Mouse (Mus musculus) bone marrow, adult 2 months (tissue): ENCODE results near the gene Abcb8. TPM values are rescaled to one million over a fixed set of nuclear protein-coding genes. Genes with fewer than 3 reads are reported as not detected.

Experiments
- H3K27ac ChIP-seq: fragments of 200-500 bp; 2 replicates; pipeline ENCODE4 v1.5.1; 2012; ENCODE audit warnings: low read depth, mild to moderate bottlenecking, control low read depth, inconsistent platforms, low read length; ENCODE audit not compliant: control insufficient read depth, poor library complexity, insufficient read depth
- H3K4me1 ChIP-seq: fragments of 200-500 bp; 2 replicates; pipeline ENCODE4 v1.6.1; 2011; ENCODE audit warnings: low read length; ENCODE audit not compliant: control insufficient read depth, insufficient read depth
- H3K4me3 ChIP-seq: fragments of 200-500 bp; replicated peaks from 2 replicates; pipeline ENCODE3; 2011; ENCODE audit warnings: mild to moderate bottlenecking, low read depth, low read length, control low read depth; ENCODE audit not compliant: control insufficient read depth
- CTCF ChIP-seq: fragments of 200-500 bp; IDR thresholded peaks from 2 replicates; pipeline ENCODE4 v1.5.1; 2011; ENCODE audit warnings: low read length, control low read depth; ENCODE audit not compliant: control insufficient read depth, insufficient read depth
- POLR2A ChIP-seq: fragments of 200-500 bp; IDR thresholded peaks from 2 replicates; pipeline ENCODE4 v1.6.1; 2011; ENCODE audit warnings: low read depth, mild to moderate bottlenecking, control low read depth, low read length, borderline replicate concordance; ENCODE audit not compliant: control insufficient read depth
- WGBS: fragments of 180-500 bp; shearing (Covaris S2); methylation state at CpG from one replicate; pipeline ENCODE4 v1.1.7; 2018; 5-methylcytosine and 5-hydroxymethylcytosine counted together
- polyA plus RNA-seq: library from polyadenylated mRNA; stranded (reverse); fragments of >200 nt; gene quantifications from 2 replicates; pipeline ENCODE4 v1.2.4, GENCODE M21; 2011; ENCODE audit warnings: low replicate concordance; ENCODE audit not compliant: missing spikeins, insufficient read depth, insufficient read length

The Abcb8 gene
- polyA plus RNA-seq, 1 experiment: 11.2 TPM

- 6% methylated on average over 21 of the region's 21 CpGs for WGBS
- Histone ChIP-seq H3K4me1 (no peaks in the 10 kb centered on the region; the same call in 1 of the 2 replicates), H3K27ac (peak overlapping the region; percentile 95), H3K4me3 (peak overlapping the region; percentile 82)
- TF ChIP-seq POLR2A (0 out of 2 replicates have a peak, but pooled peaks have one; percentile 20), CTCF (no peak)
Observed at GRCm38 (mm10) chr5:24424004-24424781, 30.7 kb downstream of the Abcb8 start.

- peak overlapping the region; percentile 82 for H3K4me3 ChIP-seq
- H3K27ac ChIP-seq: peak overlapping the region; percentile 95
- no peak for TF ChIP-seq CTCF
- TF ChIP-seq POLR2A: peak; percentile 48; the same call in 1 of the 2 replicates
- under 1% methylated on average over 58 of the region's 60 CpGs for WGBS
- no peaks in the 10 kb centered on the region; the same call in 1 of the 2 replicates for H3K4me1 ChIP-seq
Observed at GRCm38 (mm10) chr5:24424861-24425411, 31.5 kb downstream of the Abcb8 start.

DNA sequence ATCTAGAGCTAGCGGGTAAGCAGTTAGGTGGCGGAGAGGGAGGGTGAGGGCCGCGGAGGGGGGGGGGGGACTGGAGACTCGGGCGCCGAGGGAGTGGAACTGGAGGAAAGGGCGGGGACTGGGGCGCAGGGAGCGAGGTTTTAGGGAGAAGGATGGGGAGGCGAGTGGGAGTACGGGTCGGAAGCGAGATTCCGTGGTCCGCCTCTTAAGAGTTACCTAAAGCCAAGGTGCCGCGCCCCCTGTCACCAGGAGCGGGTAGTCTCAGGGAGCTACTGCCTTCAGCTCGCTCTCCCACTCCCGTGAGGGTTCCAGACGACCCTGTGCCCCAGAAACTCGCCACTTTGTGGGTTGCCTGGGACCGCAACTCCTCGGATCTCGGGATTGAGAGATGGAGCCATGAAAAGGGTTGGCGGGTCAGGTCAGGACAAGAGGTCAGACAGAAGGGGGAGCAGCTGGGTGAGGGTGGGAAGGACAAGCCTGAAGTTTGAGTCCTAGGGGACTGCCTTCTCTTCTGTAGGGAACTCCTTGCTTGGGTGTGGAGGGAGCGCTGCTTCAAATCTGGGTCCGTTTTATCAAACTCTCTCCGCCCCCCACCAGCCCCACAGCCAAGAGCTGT lies 32.1 kb downstream of the Abcb8 start:
- Histone ChIP-seq H3K4me1 (no peaks in the 10 kb centered on the region; the same call in 1 of the 2 replicates), H3K27ac (peak overlapping the region; percentile 95; the same call in 1 of the 2 replicates), H3K4me3 (peak overlapping the region; percentile 82)
- TF ChIP-seq CTCF (peak; percentile 17; the same call in 1 of the 2 replicates), POLR2A (no peak)
- 1% methylated on average over 28 of the region's 30 CpGs for WGBS

- Histone ChIP-seq H3K4me3 (peak overlapping the region; percentile 82), H3K27ac (no peak overlapping the region), H3K4me1 (no peaks in the 10 kb centered on the region; the same call in 1 of the 2 replicates)
- TF ChIP-seq CTCF (no peak), POLR2A (no peak)
- WGBS: 15% methylated on average over 10 of the region's 10 CpGs
Observed at GRCm38 (mm10) chr5:24426037-24426432, 32.6 kb downstream of the Abcb8 start.

DNA sequence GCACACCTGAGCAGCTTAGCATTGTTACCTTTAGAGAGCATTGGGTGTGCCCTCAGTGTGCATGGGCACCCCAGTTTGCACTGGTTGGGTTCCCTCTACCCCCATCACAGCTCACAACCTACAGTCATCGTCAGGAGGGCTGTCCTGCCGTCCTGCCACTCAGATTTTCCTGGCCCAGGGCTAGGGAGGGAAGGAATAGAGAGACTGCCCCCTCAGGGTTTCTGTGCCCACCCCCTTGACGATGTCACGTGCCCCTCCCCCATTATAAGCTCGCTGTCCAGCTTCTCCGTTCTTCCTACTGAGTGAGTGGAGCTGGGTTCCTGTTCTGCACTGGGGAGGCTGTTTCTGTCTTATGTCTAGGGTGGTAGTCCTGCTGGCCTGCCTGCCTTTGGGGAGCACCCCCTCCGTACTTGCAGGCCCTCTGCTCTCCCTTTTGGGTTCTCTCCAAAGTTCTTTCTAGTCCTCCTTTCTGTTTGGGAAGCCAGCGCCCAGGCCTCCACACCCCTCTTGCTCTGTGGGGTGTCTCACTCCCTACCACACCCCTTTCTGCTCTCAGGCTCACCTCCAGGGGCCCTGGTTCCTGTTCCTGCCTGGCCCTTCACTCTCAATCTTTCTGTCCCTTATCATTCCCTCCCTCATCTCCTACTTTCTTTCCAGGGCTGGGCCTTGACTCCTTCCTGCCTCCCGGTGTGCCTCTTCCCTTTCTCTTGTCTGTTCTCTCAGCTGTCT lies 33.3 kb downstream of the Abcb8 start:
- Histone ChIP-seq H3K27ac (no peak overlapping the region), H3K4me1 (no peaks in the 10 kb centered on the region; the same call in 1 of the 2 replicates), H3K4me3 (no peak overlapping the region)
- TF ChIP-seq POLR2A (no peak), CTCF (no peak)
- WGBS: 38% methylated on average over 9 of the region's 9 CpGs

- no peak overlapping the region for H3K27ac ChIP-seq
- WGBS: 80% methylated on average over 12 of the region's 12 CpGs
- TF ChIP-seq CTCF: no peak
- TF ChIP-seq POLR2A: no peak
- H3K4me1 ChIP-seq: no peaks in the 10 kb centered on the region; the same call in 1 of the 2 replicates
- no peak overlapping the region for H3K4me3 ChIP-seq
Observed at GRCm38 (mm10) chr5:24427285-24427633, 33.8 kb downstream of the Abcb8 start.

- TF ChIP-seq POLR2A: no peak
- no peak for TF ChIP-seq CTCF
- Histone ChIP-seq H3K4me3 (no peak overlapping the region), H3K4me1 (no peaks in the 10 kb centered on the region; the same call in 1 of the 2 replicates), H3K27ac (no peak overlapping the region)
- 62% methylated on average over 15 of the region's 15 CpGs for WGBS
Observed at GRCm38 (mm10) chr5:24427981-24428402, 34.5 kb downstream of the Abcb8 start.

- no peaks in the 10 kb centered on the region; the same call in 1 of the 2 replicates for H3K4me1 ChIP-seq
- 76% methylated on average over 9 of the region's 9 CpGs for WGBS
- H3K4me3 ChIP-seq: no peak overlapping the region
- TF ChIP-seq CTCF (no peak), POLR2A (no peak)
- no peak overlapping the region for H3K27ac ChIP-seq
Observed at GRCm38 (mm10) chr5:24428596-24428995, 35.1 kb downstream of the Abcb8 start.
